Mouse (Mus musculus): ENCODE data around the gene Cyp4v3. TPM values are rescaled to one million over a fixed set of nuclear protein-coding genes. Genes with fewer than 3 reads are reported as not detected.
"Not testable (repeated sequence)": the region's sequence is repeated elsewhere in the genome, so short reads cannot be mapped to it uniquely, and the experiment has no call there.

Cyp4v3 gene
- total RNA-seq (2014; fragmentation: Nextera tagmentation), result 1.5 TPM in 1 of 2 replicates, not detected in the other
- total RNA-seq (2017), result 4.1 and 5.1 TPM in 2 replicates

DNA sequence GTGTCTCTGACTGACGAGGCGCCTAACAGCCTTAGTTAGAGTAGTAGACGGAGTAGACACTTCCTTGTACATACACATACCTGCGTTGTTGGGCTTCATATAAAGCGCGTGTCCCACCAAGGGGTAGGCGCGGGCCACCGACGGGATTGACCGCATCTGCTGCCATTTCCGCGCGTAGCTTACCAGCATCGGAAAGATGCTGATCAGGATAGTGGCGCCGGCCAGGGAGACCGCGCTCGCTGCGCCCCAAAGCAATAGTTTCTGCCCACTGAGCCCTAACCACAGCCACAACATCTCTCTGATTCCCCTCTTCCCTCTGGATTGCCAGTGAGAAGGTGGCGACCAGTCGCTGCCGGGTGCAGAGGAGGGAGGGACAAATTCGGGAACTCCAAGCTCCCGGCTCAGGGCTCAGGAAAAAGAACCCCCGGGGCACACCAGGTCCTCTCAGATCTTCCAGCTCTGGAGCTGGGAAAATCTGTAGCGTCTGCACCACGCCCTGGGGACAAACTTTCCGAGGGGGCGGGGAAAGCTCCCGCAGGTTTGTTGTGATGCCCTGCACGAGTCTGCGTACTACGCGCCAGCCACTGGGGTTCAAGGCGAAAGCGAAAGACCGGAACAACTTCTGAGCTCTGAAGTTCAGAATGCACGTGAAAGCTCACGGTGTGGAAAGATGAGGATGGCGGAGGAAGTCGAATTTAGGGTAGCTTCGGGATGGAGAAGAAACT is at the start of gene Cyp4v3:
TSS of gene Cyp4v3 (minus strand) at position 532 of the 725 bp plus-strand sequence.
- ATAC-seq (replicated peaks; ENCODE audit: low FRiP score, low TSS enrichment, poor library complexity, severe bottlenecking), result peak; percentile 98

DNA sequence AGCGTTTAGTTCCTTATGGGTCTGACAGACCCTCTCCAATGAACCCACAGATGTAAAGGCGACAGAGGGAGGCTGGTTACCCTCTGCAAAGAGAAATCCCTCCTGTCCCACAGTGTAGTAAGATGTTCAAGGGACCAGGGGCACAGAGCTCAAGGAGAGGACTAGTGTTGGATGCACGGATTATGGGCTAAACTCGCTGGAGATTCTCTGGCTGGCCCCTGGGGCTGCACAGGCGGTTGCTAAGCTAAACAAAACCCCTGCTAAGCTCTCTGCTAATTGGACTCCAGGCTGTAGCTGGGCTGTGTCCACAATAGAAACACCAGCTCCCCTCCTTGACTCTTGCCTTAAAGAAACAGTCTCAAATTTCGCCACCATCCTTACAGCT is 48.9 kb upstream of the Cyp4v3 start, which contains the start of gene Fam149a:
TSS of gene Fam149a (minus strand) at position 329 of the 385 bp plus-strand sequence.
- ATAC-seq (replicated peaks; ENCODE audit: low FRiP score, low TSS enrichment, poor library complexity, severe bottlenecking), result no peak

DNA sequence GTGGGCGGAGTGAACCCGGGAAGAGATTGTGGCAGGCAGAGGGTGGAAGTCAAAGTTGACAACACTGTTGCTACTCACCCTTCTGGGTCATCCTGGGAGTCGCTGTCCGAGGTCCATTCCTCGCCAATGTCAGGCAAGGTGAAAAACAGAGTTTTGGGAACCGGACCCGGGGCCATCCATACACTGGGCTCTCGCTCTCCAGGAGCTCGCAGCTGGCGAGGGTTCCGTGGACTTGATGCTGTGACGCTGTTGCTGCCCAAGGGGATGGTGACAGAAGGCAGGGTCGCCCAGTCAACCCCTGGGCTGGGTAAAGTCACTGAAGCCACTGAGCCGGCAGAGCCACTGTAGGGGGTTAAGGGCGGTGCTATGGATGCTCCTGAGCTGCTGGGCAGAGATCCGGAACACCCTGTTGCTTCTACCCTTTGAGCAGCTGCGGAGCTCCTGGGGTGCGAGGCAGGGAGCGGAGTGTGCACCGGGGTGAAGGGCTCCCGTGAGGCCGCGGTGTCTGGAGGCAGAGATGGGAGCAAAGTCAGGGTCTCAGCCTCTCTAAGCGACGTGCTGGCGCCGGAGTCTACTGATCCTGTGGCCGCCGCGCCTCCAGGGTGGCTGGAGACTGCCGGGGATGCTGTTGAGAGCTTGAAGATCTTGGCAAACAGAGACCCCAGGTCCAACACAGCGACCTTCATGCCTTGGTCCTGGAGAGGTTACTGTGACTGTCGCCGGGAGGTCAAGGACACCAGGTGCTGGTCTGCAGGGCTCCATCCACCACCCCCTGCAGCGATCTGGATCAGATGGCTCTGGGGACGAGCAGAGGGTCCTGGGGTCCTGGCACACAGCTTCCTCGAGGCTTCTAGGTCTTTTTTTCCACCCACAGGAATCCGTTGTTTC is 48.3 kb upstream of the Cyp4v3 start:
- ATAC-seq (replicated peaks; ENCODE audit: low FRiP score, low TSS enrichment, poor library complexity, severe bottlenecking), result no peak

DNA sequence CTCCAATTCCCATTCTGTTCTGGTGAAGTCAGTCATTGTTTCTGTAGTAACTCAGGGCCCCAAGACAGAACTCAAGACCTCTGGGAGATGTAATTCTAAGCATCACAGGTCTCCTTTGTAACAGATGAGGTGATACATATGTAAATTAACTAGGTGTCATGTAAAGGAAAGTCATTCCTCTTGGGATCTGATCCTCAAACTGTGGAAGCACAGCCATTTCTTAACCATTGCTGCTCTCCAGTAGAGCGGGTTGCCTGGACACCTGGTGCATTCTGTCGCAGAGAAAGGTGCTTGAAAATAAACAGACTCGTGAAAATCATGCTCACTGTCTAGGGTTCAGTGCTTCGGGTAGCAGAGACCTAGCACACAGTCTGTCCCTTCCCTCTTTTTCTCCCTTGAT is 47.6 kb upstream of the Cyp4v3 start:
- ATAC-seq (replicated peaks; ENCODE audit: low FRiP score, low TSS enrichment, poor library complexity, severe bottlenecking), result no peak

DNA sequence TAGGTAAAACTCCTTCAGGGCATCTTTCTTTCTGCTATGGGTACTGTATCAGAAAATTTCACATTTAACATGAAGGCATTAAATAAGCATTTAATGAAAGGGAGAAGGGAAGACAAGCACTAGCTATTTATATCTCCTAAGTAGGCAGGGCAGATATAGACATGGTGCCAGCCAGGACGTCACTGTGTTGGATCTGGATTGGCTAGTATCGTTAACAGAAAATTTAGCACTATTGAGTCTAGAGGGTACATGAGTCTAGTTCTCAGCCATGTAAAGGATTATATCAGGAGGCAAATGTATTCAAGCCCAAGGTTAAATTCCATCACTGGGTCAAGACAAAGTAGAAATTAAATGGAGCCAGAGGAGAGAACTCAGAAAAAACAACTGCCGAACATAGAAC is 41.1 kb upstream of the Cyp4v3 start:
- ATAC-seq (replicated peaks; ENCODE audit: low FRiP score, low TSS enrichment, poor library complexity, severe bottlenecking), result no peak

DNA sequence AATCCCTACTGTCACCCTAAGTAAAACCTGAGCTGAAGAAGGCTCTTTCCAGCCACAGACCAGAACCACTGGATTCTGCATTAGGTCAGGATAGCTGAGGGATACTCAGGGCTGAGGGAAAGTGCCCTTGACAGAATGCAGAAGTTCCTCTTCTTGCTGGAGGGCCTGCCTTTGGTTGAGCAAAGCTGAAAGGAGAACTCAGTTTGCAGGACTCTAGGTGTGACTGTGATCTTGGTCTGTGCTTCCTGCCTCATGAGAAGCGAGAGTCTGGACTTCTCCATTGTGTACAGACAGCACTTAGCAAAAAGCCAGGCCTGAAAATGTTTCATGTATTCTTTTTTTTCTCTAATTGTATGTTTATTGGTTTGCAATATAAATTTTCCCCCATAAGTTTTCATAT is 34.1 kb upstream of the Cyp4v3 start:
- ATAC-seq (replicated peaks; ENCODE audit: low FRiP score, low TSS enrichment, poor library complexity, severe bottlenecking), result no peak

DNA sequence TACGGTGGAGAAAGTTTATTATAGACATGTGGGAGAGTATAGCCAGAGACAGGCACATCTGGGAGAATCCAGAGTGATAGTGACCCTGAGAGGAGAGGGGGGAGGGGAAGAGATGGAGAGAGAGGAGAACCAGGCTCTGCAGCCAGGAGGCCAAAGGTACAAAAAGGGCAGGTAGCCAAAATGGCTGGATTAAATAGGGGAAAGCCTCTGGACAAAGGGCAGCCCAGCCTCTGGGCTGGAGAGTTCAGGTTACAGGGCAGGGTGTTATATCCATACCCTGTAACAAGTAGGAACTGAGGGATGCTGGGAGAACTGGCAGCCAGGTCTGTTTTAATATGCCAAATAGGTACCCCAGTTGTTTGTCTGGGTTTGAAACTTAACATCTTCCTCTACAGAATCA is 30.2 kb upstream of the Cyp4v3 start:
- ATAC-seq (replicated peaks; ENCODE audit: low FRiP score, low TSS enrichment, poor library complexity, severe bottlenecking), result no peak

DNA sequence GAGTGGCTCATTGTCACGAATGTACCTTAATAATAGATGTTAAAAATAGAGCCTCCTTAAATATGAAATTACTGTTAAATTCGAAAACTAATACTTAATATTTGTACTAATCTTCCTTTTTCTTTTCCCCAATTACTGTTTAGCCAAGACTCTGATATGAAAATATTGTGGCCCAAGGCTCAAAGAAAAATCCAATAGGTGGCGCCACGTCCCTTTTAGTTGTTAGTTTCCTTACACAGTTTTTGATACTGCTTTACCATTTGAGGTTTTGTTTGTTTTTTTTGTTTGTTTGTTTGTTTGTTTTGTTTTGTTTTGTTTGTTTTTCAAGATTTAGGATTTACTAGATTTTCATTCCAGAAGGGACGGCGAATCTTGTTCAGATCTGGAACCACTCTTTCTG is 29.3 kb upstream of the Cyp4v3 start:
- ATAC-seq (replicated peaks; ENCODE audit: low FRiP score, low TSS enrichment, poor library complexity, severe bottlenecking), result no peak

DNA sequence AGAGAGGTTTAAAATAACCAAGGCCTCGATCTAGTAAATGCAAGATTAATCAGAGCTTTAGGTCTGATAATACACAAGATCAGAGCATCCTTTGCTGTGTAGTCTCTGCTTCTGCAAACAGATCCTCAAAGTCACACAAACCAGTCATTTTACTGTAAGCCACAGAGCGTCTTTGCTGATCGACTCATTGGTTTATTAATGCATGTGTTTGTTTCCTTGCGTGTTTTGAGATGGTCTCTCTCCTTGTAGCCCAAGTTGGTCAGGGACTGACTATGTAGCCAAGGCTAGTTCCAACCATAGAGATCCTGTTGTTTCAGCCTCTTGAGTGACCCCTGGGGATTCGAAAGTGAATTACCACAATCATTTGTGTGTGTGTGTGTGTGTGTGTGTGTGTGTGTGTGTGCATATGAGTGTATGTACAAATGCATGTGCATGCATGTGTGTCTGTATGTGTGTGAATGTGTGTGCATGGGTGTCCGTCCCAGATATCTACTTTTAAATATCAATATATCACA is 26.1 kb upstream of the Cyp4v3 start:
- ATAC-seq (replicated peaks; ENCODE audit: low FRiP score, low TSS enrichment, poor library complexity, severe bottlenecking), result no peak

DNA sequence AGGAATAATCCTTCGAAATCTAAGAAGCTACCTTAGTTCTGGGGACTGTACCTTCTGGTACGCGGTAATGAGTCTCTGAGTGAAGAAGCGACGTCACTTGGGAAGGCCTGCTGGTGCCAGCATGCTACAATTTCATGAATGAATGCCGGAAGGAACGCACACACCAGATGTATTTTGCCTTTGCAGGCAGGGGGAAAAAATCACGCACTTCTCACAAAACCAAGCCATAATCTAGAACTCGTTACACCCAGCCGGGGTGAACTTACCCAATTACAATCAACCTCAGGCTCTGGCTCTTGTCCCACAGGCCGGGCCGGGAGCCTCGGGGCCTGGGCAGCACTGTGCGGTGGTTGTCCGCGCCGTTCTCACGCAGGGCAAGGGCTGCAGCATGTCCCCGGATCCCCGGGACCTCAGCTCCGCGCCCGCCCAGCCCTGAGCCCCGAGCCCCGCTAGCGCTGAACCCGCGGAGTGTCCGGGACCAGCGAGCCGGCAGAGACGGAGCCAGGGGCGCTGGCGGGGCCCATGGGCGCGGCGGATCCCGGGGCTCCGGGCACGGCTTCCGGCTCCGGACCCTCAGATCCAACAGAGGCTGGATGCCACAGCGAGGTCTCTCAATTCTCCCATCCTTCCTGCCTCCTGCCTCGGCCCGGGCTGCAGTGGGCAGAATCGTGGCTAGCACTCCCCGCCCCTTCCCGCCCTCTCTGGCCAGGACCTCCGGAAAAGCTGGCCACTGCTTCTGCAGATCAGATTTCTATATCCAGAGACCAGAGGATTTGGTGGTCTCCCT is 25.3 kb upstream of the Cyp4v3 start:
- no peak for ATAC-seq (replicated peaks; ENCODE audit: low FRiP score, low TSS enrichment, poor library complexity, severe bottlenecking)

DNA sequence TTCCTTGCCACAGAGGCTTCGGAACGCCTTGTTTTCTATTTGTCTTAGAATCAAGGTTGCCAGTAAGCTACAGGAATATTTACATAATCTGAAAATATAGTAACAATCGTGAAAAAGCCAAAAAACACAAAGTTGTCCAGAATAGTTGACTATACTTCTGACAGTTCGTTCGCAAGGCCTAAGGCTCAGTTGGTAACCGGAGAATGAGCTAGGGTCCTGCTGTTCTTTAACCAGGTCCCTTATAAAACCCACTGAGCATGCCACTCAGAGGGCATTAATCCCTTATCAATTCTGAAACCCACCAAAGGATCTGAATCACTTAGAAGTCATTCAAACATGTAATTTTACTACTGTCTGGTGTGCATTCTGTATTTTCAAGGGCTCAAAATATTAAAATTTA is 22.8 kb upstream of the Cyp4v3 start:
- ATAC-seq (replicated peaks; ENCODE audit: low FRiP score, low TSS enrichment, poor library complexity, severe bottlenecking), result no peak

DNA sequence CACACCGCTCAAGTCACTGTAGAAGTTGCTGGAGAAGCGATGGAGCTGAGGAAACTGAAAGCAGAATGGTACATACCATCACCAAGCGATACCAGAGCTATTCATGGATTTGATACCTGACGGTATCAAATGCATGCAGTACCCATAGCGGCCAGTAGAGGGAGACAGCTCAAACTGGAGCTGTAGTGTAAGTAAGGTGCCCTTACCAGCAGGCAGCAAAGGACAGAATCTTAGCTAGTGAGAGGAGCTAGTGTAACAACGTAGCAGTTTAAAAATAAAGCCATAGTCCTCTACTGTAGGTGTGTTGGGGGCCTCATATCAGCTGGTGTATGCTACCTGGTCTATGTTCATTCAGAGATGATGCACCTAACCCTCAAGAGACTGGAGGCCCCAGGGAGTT is 12.0 kb upstream of the Cyp4v3 start:
- peak; percentile 91 for ATAC-seq (replicated peaks; ENCODE audit: low FRiP score, low TSS enrichment, poor library complexity, severe bottlenecking)

DNA sequence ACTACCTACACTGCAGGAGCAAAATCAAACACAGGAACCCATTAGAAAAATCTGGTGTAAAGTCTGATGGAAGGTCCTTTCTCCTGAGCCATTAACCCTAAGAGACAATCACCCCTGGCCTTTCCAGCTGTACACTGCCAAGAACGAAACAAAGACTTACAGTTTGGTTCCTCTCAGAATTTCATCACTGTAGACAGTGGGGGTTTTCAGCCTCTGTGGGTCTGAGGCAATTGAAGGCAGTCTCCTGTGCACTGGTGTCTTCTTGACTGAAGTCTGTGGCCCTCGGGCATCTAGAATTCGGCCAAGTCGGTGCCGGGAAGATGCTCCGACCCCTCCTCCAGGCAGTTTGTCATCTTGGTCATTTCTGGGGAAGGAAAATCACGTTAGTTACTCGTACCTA is 11.3 kb upstream of the Cyp4v3 start:
- ATAC-seq (replicated peaks; ENCODE audit: low FRiP score, low TSS enrichment, poor library complexity, severe bottlenecking), result no peak

DNA sequence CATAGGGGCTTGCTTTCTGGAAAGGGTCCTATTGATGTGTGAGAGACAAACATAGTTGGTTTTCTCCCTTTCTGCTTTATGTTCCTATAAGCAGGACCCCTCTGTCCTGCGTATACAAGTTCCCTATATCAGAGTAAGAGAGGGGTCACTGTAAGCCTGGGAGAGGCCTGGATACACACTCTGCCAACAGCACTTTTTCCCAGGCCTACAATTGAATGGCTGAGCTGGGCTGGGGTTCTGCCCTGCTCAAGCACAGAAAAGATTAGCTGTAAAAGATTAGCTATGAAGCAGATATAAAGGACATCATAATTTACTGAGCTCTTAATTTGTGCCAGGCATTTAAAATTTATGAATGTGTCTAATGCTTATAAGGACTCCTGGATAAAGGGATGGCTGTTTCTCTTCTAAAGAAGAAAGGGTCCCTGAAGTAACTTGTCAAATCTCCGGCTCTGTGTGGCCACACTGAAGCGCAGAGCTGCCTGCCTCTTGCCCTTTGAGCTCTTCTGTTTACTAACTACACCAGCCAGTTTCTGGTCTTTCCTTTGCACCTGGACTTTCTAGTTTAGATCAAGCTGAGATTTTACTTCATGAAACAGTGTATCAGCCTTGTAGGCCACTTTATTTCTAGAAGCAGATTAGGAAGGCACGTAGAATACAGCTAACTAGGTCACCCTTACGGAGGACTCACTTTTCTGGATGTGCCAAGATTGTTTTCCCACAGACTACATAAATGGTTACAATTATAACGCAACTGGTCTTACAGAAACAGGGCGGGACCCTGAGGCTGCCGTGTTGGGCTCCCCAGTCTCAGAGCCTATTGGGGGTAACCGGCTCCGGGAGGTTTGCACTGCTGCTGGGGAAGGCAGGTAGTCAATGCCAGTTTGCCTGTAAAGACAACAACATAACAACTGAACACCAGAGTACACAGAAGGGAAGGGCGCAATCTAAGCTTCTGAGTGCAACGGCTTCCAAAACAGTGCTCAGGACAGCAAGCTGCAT is 8.9 kb upstream of the Cyp4v3 start:
- ATAC-seq (replicated peaks; ENCODE audit: low FRiP score, low TSS enrichment, poor library complexity, severe bottlenecking), result no peak

DNA sequence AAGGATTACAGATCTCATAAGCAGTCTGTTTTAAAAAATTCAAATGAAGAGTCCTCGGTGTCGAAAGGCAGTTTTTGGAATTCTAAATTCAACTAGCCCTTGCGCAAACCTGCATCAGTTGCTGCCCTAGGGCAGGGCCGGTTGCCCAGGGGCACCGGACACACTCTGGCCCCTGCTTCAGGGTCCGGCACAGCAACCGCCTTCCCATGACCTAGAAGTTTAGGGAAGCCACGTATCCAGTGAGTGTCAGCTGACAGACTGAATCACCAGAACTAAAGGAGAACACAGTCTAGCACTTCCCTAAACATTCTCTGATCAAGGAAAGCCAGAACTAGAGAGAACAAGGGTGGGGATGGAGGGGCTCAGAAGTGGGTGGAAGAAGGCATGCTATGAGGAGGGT is 477 bp upstream of the Cyp4v3 start:
- peak; percentile 31 for ATAC-seq (replicated peaks; ENCODE audit: low FRiP score, low TSS enrichment, poor library complexity, severe bottlenecking)

DNA sequence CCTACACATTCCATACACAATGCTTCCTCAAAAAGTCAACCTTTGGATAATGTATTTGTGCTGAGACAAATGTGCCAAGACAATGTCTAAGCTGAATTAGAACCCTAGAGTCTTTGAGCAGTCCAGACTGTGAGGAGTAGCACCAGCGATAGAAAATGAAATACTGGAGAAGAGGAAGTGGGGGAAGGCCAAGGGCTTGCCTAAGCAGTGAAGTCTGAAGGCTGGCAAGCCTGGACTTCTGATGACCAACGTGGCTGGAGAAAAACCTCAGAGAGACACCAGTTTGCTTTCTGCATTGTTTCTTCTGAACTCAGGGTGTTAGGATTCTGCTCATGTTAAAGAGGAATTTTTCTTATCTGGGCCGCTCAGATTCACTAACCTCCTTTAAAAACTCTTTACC is 2.2 kb downstream of the Cyp4v3 start:
- ATAC-seq (replicated peaks; ENCODE audit: low FRiP score, low TSS enrichment, poor library complexity, severe bottlenecking), result no peak

DNA sequence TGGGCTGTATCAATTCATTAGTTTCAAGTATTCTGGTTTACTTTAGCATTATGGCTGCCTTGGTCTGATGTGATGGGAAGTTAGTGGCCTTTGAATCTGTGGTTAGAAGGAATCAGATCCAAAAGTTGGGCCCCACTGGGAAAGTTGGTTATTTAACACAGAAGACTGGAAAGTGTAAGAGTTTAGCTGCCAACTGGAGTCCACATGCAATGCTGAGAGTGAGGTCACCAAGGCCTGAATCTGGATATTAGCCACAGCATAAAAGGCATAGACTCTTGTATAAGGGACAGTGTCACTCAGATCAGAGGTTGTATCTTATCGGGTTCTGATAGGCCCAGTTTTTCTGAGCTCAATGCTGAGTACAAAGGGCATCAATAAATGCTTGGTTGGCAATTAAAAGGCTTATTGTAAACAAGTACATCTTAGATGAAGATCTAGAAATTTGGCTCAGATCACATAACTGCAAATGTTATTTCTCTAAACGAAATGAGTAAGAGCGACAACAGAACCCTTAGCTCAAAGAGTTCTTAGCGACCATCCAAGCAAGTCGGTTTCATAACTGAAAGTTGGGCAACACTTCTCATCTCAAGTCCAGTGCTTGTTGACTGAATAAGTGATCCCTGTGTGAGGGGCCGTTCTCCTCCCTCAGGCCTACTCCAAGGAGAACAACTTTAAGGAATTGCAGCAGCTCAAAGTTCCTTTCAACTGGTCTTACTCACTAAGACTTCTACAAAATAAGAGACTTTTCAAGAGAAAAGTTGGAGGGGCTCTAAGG is 3.6 kb downstream of the Cyp4v3 start:
- no peak for ATAC-seq (replicated peaks; ENCODE audit: low FRiP score, low TSS enrichment, poor library complexity, severe bottlenecking)

DNA sequence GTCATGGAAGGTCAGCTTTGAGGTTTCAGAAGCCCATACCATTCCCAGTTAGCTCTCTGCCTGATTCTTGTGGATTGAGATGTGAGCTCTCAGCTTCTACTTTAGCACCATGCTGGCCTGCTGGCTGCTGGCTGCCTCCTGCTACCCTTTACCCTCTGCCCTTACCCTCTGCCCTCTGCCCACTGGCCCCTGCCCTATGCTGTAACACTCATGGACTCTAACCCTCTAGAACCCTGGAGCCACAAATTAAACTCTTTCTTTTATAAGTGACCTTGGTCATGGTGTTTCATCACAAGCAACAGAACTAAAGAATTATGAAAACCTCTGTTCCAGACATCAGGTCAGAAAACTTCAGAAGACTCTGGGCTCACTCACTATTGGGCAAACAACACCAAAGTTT is 5.9 kb downstream of the Cyp4v3 start:
- ATAC-seq (replicated peaks; ENCODE audit: low FRiP score, low TSS enrichment, poor library complexity, severe bottlenecking), result not testable (repeated sequence)
